Mouse (Mus musculus): ENCODE results near the gene Kcnip4.

DNA sequence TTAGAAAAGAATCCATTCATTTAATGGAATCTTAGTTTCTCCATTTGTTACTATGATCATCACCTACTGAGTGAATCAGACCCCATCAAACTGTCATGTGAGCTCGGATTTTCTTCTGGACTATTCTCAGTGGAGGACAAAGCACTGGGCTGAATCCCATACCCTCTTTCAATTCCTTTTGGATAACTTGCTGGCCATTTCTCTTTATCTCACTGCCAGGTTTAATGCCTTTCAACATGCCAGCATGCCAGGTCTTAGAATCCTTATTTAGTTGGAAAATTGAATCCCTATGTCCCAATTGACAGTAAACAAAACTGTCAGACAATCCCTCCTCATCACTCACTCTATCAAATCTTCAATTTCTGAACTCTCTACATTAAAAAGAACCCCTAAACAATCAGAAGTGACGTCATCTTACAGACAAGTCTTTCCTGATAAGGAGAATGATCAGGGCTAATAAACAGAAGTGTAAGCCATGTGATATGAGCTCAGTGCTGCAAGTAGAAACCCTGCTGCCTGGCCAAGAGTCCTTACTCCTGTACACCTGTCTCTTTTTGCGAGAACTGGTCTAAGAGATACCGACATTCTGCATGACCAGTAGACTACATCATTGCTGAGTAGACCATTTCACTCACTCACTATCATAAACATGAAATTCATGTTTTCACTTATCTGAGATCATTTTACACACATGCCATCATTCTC lies 466.9 kb downstream of the Kcnip4 start:
- no peak for TF ChIP-seq CTCF (IDR thresholded peaks at IDR 0.05; ENCODE audit: extremely low read depth, insufficient read depth, insufficient read length, insufficient replicate concordance)
- TF ChIP-seq POLR2A (IDR thresholded peaks at IDR 0.05; ENCODE audit: low read depth, low read length): no peak
